Mouse (Mus musculus) forebrain, embryonic 15.5 days (tissue): ENCODE results near the gene Pick1. TPM values are rescaled to one million over a fixed set of nuclear protein-coding genes. Genes with fewer than 3 reads are reported as not detected.

Experiments used
- ATAC-seq: fragments of 200-750 bp; cut with Nextera tagmentation; replicated peaks from 2 replicates; pipeline ENCODE4 v1.8.0; 2017; ENCODE audit warnings: mild to moderate bottlenecking, moderate TSS enrichment, moderate library complexity
- H3K27ac ChIP-seq: fragments of 300-500 bp; sonication (generic); replicated peaks from 2 replicates; pipeline ENCODE4 v1.5.1; 2015; ENCODE audit warnings: mild to moderate bottlenecking, inconsistent platforms
- H3K27me3 ChIP-seq: fragments of 300-500 bp; sonication (generic); 2 replicates; pipeline ENCODE4 v1.6.1; 2015; ENCODE audit warnings: inconsistent platforms
- H3K36me3 ChIP-seq: fragments of 300-500 bp; sonication (generic); 2 replicates; pipeline ENCODE4 v1.6.1; 2015; ENCODE audit warnings: mild to moderate bottlenecking, inconsistent platforms
- H3K4me1 ChIP-seq: fragments of 300-500 bp; sonication (generic); 2 replicates; pipeline ENCODE4 v1.6.1; 2015; ENCODE audit warnings: inconsistent platforms
- H3K4me2 ChIP-seq: fragments of 300-500 bp; sonication (generic); replicated peaks from 2 replicates; pipeline ENCODE4 v1.6.1; 2015; ENCODE audit warnings: mild to moderate bottlenecking, inconsistent platforms
- H3K4me3 ChIP-seq: fragments of 300-500 bp; sonication (generic); 2 replicates; pipeline ENCODE4 v1.5.1; 2015; ENCODE audit warnings: mild to moderate bottlenecking, inconsistent platforms
- H3K9ac ChIP-seq: fragments of 300-500 bp; sonication (generic); replicated peaks from 2 replicates; pipeline ENCODE4 v1.6.1; 2015; ENCODE audit warnings: mild to moderate bottlenecking, inconsistent platforms
- H3K9me3 ChIP-seq: fragments of 300-500 bp; sonication (generic); 2 replicates; pipeline ENCODE4 v1.6.1; 2016; ENCODE audit warnings: inconsistent platforms
- WGBS: fragments of 180-500 bp; shearing (Covaris S2); methylation state at CpG from one replicate; pipeline ENCODE4 v1.1.7; 2015; ENCODE audit warnings: mixed read lengths; 5-methylcytosine and 5-hydroxymethylcytosine counted together
- polyA plus RNA-seq: library from polyadenylated mRNA; unstranded; fragments of >200 nt; fragmentation: Nextera tagmentation; extraction: Ambion mirVana; gene quantifications from 2 replicates; pipeline ENCODE4 v1.2.1, GENCODE M21; 2015

Pick1 gene
- polyA plus RNA-seq, 1 experiment from 2014 or later, result 78.5 TPM

GRCm38 (mm10) chr15:79280850-79281249 is 51.9 kb downstream of the Pick1 start:
- Histone ChIP-seq H3K27me3 (no peaks in the 10 kb centered on the region), H3K9me3 (no peaks in the 10 kb centered on the region), H3K9ac (no peak overlapping the region), H3K4me2 (no peak overlapping the region), H3K36me3 (no peaks in the 10 kb centered on the region), H3K4me1 (no peaks in the 10 kb centered on the region), H3K4me3 (no peak overlapping the region), H3K27ac (no peak overlapping the region)
- 60% methylated on average over 5 of the region's 5 CpGs for WGBS
- ATAC-seq, result no peak

DNA sequence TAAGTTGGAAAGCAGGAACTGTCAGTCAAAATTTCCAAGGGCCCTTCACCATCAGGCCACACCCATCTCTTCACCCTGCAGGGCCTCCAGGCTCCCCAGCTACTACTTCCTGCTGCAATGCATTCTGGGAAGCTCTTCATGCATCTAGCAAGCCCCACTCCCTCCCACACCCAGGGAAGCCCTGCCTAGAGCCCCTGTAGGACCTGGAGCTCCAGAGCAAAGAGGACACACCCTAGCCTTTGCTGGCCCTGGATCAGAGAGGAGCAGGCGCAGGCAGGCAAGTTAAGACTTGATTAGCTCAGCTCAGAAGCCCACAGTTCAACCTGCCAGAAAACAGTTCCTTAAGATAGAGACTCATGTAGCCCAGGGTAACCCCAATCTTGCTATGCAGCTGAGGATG is 52.4 kb downstream of the Pick1 start:
- no peak for ATAC-seq

DNA sequence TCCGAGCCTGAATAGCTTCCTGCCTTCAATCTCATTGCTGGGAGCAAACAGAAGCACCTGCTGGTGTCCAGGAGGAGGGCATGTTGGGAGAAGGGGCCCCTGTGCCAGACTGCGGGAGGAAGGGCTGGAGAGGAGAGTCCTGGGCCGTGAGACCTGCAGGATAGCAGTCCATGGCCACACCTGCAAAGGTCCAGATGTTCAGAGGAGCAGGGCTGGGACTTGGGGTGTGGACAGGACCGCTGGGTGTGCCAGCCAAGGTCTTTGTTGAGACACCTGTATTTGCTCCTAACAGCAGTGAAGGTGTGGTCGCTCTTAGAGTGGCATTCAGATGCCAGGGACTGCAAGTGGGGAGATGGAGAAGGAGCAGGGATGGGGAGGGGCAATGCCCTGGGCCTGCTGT is 53.5 kb downstream of the Pick1 start:
- Histone ChIP-seq H3K4me3 (no peak overlapping the region), H3K4me2 (no peak overlapping the region), H3K27me3 (no peaks in the 10 kb centered on the region), H3K9me3 (no peaks in the 10 kb centered on the region), H3K4me1 (no peaks in the 10 kb centered on the region), H3K9ac (no peak overlapping the region), H3K27ac (no peak overlapping the region), H3K36me3 (no peaks in the 10 kb centered on the region)
- ATAC-seq, result no peak
- 79% methylated on average over 5 of the region's 5 CpGs for WGBS

More for the DNA sequence above, 52.4 kb downstream of the Pick1 start:
- H3K9me3 ChIP-seq, result no peaks in the 10 kb centered on the region
- no peaks in the 10 kb centered on the region for H3K4me1 ChIP-seq
- H3K4me2 ChIP-seq, result no peak overlapping the region
- no peak overlapping the region for H3K27ac ChIP-seq
- H3K36me3 ChIP-seq, result no peaks in the 10 kb centered on the region
- 96% methylated on average over 1 of the region's 1 CpGs for WGBS
- H3K9ac ChIP-seq, result no peak overlapping the region
- H3K27me3 ChIP-seq, result no peaks in the 10 kb centered on the region
- no peak overlapping the region for H3K4me3 ChIP-seq

DNA sequence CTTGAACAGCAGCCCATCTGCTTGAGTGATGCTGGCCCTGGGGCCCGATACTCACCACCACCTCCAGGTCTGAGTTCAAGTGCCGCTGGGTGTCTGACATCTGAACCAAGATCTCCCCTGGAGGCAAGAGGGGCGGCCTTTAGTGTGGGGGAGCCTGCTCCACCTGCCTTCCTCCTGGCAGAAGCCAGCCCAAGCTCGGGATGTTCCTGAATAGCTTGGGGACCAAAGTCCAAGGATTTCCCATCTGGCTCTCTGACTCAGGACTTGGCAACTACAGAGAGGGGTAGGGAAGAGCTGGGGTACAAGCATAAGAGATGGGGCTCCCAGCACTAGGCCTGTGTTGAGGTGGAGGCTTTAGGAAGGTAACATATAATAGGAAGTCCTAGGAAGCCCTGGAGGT is 54.4 kb downstream of the Pick1 start:
- 84% methylated on average over 4 of the region's 4 CpGs for WGBS
- Histone ChIP-seq H3K9ac (no peak overlapping the region), H3K4me2 (no peak overlapping the region), H3K4me3 (no peak overlapping the region), H3K27ac (no peak overlapping the region), H3K27me3 (no peaks in the 10 kb centered on the region), H3K4me1 (no peaks in the 10 kb centered on the region), H3K9me3 (no peaks in the 10 kb centered on the region), H3K36me3 (no peaks in the 10 kb centered on the region)
- no peak for ATAC-seq

- WGBS, result 77% methylated on average over 10 of the region's 10 CpGs
- H3K9me3 ChIP-seq, result no peaks in the 10 kb centered on the region
- no peaks in the 10 kb centered on the region for H3K4me1 ChIP-seq
- no peak for ATAC-seq
- no peaks in the 10 kb centered on the region for H3K36me3 ChIP-seq
- H3K27me3 ChIP-seq, result no peaks in the 10 kb centered on the region
- H3K4me3 ChIP-seq, result no peak within 1 kb of the TSS
- no peak within 1 kb of the TSS for H3K27ac ChIP-seq
- H3K4me2 ChIP-seq, result no peak within 1 kb of the TSS
- no peak within 1 kb of the TSS for H3K9ac ChIP-seq
These were observed 56.4 kb downstream of the Pick1 start, which contains the start of gene Baiap2l2 for GRCm38 (mm10) chr15:79285399-79285798. Gene Baiap2l2, minus strand, starts transcription at chr15:79285537.

- Histone ChIP-seq H3K27ac (no peak overlapping the region), H3K4me2 (no peak overlapping the region), H3K27me3 (no peaks in the 10 kb centered on the region), H3K4me1 (no peaks in the 10 kb centered on the region), H3K36me3 (no peaks in the 10 kb centered on the region), H3K4me3 (no peak overlapping the region), H3K9ac (no peak overlapping the region), H3K9me3 (no peaks in the 10 kb centered on the region)
- ATAC-seq, result no peak
- 86% methylated on average over 7 of the region's 7 CpGs for WGBS
These were observed 57.2 kb downstream of the Pick1 start for GRCm38 (mm10) chr15:79286141-79286540.

GRCm38 (mm10) chr15:79287091-79287490 is 58.1 kb downstream of the Pick1 start:
- WGBS, result 89% methylated on average over 7 of the region's 7 CpGs
- ATAC-seq, result no peak
- Histone ChIP-seq H3K27ac (no peak overlapping the region), H3K4me2 (no peak overlapping the region), H3K36me3 (no peaks in the 10 kb centered on the region), H3K9me3 (no peaks in the 10 kb centered on the region), H3K27me3 (no peaks in the 10 kb centered on the region), H3K9ac (no peak overlapping the region), H3K4me3 (no peak overlapping the region), H3K4me1 (no peaks in the 10 kb centered on the region)

DNA sequence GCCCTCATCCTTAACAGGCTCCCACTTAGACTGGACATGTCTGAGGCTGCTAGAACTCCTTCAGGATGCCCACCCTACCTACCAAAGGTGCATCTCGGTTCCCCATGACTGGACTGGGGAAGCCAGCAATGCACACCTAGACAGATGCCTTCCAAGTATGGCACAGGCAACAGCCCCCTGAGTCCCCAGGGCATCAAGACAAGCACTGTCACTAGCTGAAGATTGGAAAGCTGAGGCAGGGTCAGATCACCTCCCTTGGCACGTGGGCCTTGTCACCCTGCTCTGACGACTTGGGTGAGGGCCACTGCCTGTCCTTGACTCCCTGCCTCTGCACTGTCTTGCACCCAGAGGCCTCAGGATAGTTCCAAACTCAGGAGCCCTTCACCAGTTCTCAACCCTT is 59.4 kb downstream of the Pick1 start:
- no peak for ATAC-seq
- 89% methylated on average over 3 of the region's 3 CpGs for WGBS
- no peaks in the 10 kb centered on the region for H3K36me3 ChIP-seq

GRCm38 (mm10) chr15:79289441-79289840 is 60.5 kb downstream of the Pick1 start:
- Histone ChIP-seq H3K4me1 (no peaks in the 10 kb centered on the region), H3K4me3 (no peak overlapping the region), H3K9ac (no peak overlapping the region), H3K36me3 (no peaks in the 10 kb centered on the region), H3K27me3 (no peaks in the 10 kb centered on the region), H3K9me3 (no peaks in the 10 kb centered on the region), H3K4me2 (no peak overlapping the region), H3K27ac (no peak overlapping the region)
- WGBS, result 91% methylated on average over 12 of the region's 12 CpGs
- no peak for ATAC-seq

More for the DNA sequence above, 59.4 kb downstream of the Pick1 start:
- H3K9me3 ChIP-seq, result no peaks in the 10 kb centered on the region
- no peak overlapping the region for H3K9ac ChIP-seq
- H3K4me1 ChIP-seq, result no peaks in the 10 kb centered on the region
- H3K27ac ChIP-seq, result no peak overlapping the region
- no peak overlapping the region for H3K4me3 ChIP-seq
- no peaks in the 10 kb centered on the region for H3K27me3 ChIP-seq
- H3K4me2 ChIP-seq, result no peak overlapping the region

DNA sequence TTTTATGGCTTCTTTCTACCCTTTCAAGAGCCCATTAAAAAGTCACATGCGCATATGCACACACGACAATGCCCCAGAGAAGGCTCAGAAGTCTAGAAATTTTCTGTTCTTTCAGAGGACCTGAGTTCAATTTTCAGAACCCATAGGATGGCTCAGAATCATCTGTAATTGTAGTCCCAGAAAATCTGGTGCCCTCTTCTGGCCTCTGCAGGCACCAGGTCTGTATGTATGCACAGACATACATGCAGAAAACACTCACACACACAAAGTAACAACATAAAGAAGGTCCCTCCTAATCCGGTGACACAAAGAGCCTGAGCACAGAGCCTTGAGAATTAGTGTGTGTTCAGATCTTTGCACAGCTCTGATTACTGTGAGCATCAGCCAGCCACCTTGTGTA is 61.4 kb downstream of the Pick1 start:
- no peak for ATAC-seq
- Histone ChIP-seq H3K36me3 (no peaks in the 10 kb centered on the region), H3K4me1 (no peaks in the 10 kb centered on the region), H3K27ac (no peak overlapping the region), H3K9ac (no peak overlapping the region), H3K9me3 (no peaks in the 10 kb centered on the region), H3K27me3 (no peaks in the 10 kb centered on the region), H3K4me2 (no peak overlapping the region), H3K4me3 (no peak overlapping the region)
- 85% methylated on average over 3 of the region's 3 CpGs for WGBS

GRCm38 (mm10) chr15:79292779-79293178 is 63.8 kb downstream of the Pick1 start:
- WGBS, result 90% methylated on average over 9 of the region's 9 CpGs
- Histone ChIP-seq H3K36me3 (no peaks in the 10 kb centered on the region), H3K4me3 (no peak overlapping the region), H3K27me3 (no peaks in the 10 kb centered on the region), H3K4me2 (no peak overlapping the region), H3K4me1 (no peaks in the 10 kb centered on the region), H3K9me3 (no peaks in the 10 kb centered on the region), H3K27ac (no peak overlapping the region), H3K9ac (no peak overlapping the region)
- no peak for ATAC-seq

DNA sequence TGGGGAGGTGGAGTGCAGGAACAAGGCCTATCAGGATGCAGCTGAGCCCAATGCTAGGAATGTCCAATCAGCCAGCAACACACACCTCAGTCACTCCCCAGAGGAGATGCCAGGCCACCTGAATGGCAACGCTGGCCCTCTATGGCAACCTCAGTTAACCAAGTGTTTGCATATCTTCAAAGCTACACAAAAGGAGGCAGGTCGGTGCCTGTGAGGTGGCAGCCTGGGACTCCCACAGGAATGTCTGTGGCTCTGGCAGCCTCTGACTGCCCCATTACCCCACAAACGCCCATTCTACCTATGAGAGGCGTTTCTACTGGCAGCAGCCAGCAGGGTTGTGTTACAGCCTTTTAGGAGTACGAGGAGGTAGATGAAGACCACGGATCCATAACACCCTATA is 69.6 kb downstream of the Pick1 start:
- Histone ChIP-seq H3K4me2 (no peak overlapping the region), H3K27ac (no peak overlapping the region), H3K27me3 (no peaks in the 10 kb centered on the region), H3K4me1 (no peaks in the 10 kb centered on the region), H3K4me3 (no peak overlapping the region), H3K9ac (no peak overlapping the region), H3K36me3 (no peaks in the 10 kb centered on the region), H3K9me3 (no peaks in the 10 kb centered on the region)
- WGBS, result 82% methylated on average over 6 of the region's 6 CpGs
- ATAC-seq, result no peak
